Mouse (Mus musculus) MEL (cell line): ENCODE data around the gene Ddx58. TPM values are rescaled to one million over a fixed set of nuclear protein-coding genes. Genes with fewer than 3 reads are reported as not detected.

Experiments used
- DNase-seq: peaks from one replicate; pipeline ENCODE4 v3.0.0; 2011; ENCODE audit warnings: low read depth, low spot score
- H3K27ac ChIP-seq: 2 replicates; pipeline ENCODE4 v1.5.1; 2012; ENCODE audit warnings: low read depth, mild to moderate bottlenecking, control low read depth, low read length, moderate library complexity; ENCODE audit not compliant: control insufficient read depth
- H3K27me3 ChIP-seq, 2 experiments: fragments of 150-350 bp in 1 of 2; sonication (generic) in 1 of 2; 2 replicates each; pipeline ENCODE4 v1.6.1; 2012; ENCODE audit warnings: low read length in 2 of 2, mild to moderate bottlenecking in 2 of 2, improper control_type of control experiment in 1 of 2, moderate library complexity in 1 of 2; ENCODE audit not compliant: insufficient read depth in 2 of 2, control insufficient read depth in 1 of 2
- H3K36me3 ChIP-seq, 2 experiments: 2 replicates each; pipeline ENCODE4 v1.6.1; 2012 to 2014; ENCODE audit warnings: low read length in 2 of 2, improper control_type of control experiment in 1 of 2, inconsistent platforms in 1 of 2, mild to moderate bottlenecking in 1 of 2; ENCODE audit not compliant: insufficient read depth in 2 of 2, control insufficient read depth in 1 of 2
- H3K4me1 ChIP-seq, 2 experiments: fragments of 150-350 bp in 1 of 2; sonication (generic) in 1 of 2; 2 replicates each; pipeline ENCODE4 v1.6.1; 2012; ENCODE audit warnings: low read length in 2 of 2, improper control_type of control experiment in 1 of 2, mild to moderate bottlenecking in 1 of 2; ENCODE audit not compliant: insufficient read depth in 2 of 2, control insufficient read depth in 1 of 2
- H3K4me3 ChIP-seq, 2 experiments: fragments of 150-350 bp in 1 of 2; sonication (generic) in 1 of 2; 2 replicates each; pipeline ENCODE4 v1.5.1; 2012; ENCODE audit warnings: low read depth in 2 of 2, low read length in 2 of 2, mild to moderate bottlenecking in 2 of 2, moderate library complexity in 2 of 2, control low read depth in 1 of 2, improper control_type of control experiment in 1 of 2; ENCODE audit not compliant: control insufficient read depth in 1 of 2, insufficient read depth in 1 of 2
- H3K79me2 ChIP-seq: 2 replicates; pipeline ENCODE4 v1.6.1; 2012; ENCODE audit warnings: mild to moderate bottlenecking, low read length, moderate library complexity; ENCODE audit not compliant: control insufficient read depth, poor library complexity, insufficient read depth
- H3K9ac ChIP-seq: 2 replicates; pipeline ENCODE4 v1.6.1; 2012; ENCODE audit warnings: low read depth, mild to moderate bottlenecking, control low read depth, low read length, moderate library complexity; ENCODE audit not compliant: control insufficient read depth, poor library complexity, severe bottlenecking
- H3K9me3 ChIP-seq: fragments of 150-350 bp; sonication (generic); replicated peaks from 2 replicates; pipeline ENCODE4 v1.6.1; 2012; ENCODE audit warnings: mild to moderate bottlenecking, low read length, improper control_type of control experiment, moderate library complexity; ENCODE audit not compliant: insufficient read depth
- CHD1 ChIP-seq: IDR thresholded peaks from 2 replicates; pipeline ENCODE4 v1.6.1; 2012; ENCODE audit warnings: low read depth, mild to moderate bottlenecking, inconsistent platforms, low read length, improper control_type of control experiment
- CHD2 ChIP-seq: IDR thresholded peaks from 2 replicates; pipeline ENCODE4 v1.6.1; 2011; ENCODE audit warnings: low read length, improper control_type of control experiment
- CTCF ChIP-seq, 3 experiments: IDR thresholded peaks in 2 of 3; conservative IDR thresholded peaks in 1 of 3; 2 replicates each; pipeline ENCODE4 v1.5.1; 2011 to 2012; ENCODE audit warnings: low read length in 3 of 3, low read depth in 2 of 3, mild to moderate bottlenecking in 2 of 3, improper control_type of control experiment in 1 of 3, inconsistent platforms in 1 of 3, mixed read lengths in 1 of 3, moderate library complexity in 1 of 3; ENCODE audit not compliant: control insufficient read depth in 1 of 3, insufficient read depth in 1 of 3, poor library complexity in 1 of 3, severe bottlenecking in 1 of 3
- E2F4 ChIP-seq: IDR thresholded peaks from 2 replicates; pipeline ENCODE4 v1.6.1; 2011; ENCODE audit warnings: low read depth, low read length, improper control_type of control experiment, borderline replicate concordance
- EP300 ChIP-seq, 2 experiments: IDR thresholded peaks; 2 replicates each; pipeline ENCODE4 v1.6.1; 2011; ENCODE audit warnings: improper control_type of control experiment in 2 of 2, low read length in 2 of 2, low read depth in 1 of 2, mild to moderate bottlenecking in 1 of 2
- ETS1 ChIP-seq: IDR thresholded peaks from 2 replicates; pipeline ENCODE4 v1.6.1; 2012; ENCODE audit warnings: low read depth, mild to moderate bottlenecking, inconsistent platforms, low read length, improper control_type of control experiment, moderate library complexity
- GABPA ChIP-seq: IDR thresholded peaks from 2 replicates; pipeline ENCODE4 v1.6.1; 2012; ENCODE audit warnings: low read depth, mild to moderate bottlenecking, inconsistent platforms, low read length, improper control_type of control experiment, moderate library complexity
- GATA1 ChIP-seq: IDR thresholded peaks from 2 replicates; pipeline ENCODE4 v1.6.1; 2011; ENCODE audit warnings: low read depth, low read length, improper control_type of control experiment
- MAX ChIP-seq: IDR thresholded peaks from 2 replicates; pipeline ENCODE4 v1.6.1; 2011; ENCODE audit warnings: low read length, improper control_type of control experiment
- MEF2A ChIP-seq: IDR thresholded peaks from 2 replicates; pipeline ENCODE4 v1.6.1; 2014; ENCODE audit warnings: low read depth, mild to moderate bottlenecking, inconsistent platforms, low read length, improper control_type of control experiment; ENCODE audit not compliant: poor library complexity, insufficient replicate concordance, severe bottlenecking; ENCODE audit errors: extremely low read depth
- MXI1 ChIP-seq: IDR thresholded peaks from 2 replicates; pipeline ENCODE4 v1.6.1; 2011; ENCODE audit warnings: mild to moderate bottlenecking, low read depth, low read length, improper control_type of control experiment
- MYC ChIP-seq: IDR thresholded peaks from 2 replicates; pipeline ENCODE4 v1.6.1; 2011; ENCODE audit warnings: low read depth, mild to moderate bottlenecking, low read length, improper control_type of control experiment, moderate library complexity
- NELFE ChIP-seq: IDR thresholded peaks from 2 replicates; pipeline ENCODE4 v1.6.1; 2011; ENCODE audit warnings: low read depth, low read length, improper control_type of control experiment
- POLR2AphosphoS2 ChIP-seq: IDR thresholded peaks from 2 replicates; pipeline ENCODE4 v1.6.1; 2011; ENCODE audit warnings: low read length, improper control_type of control experiment
- RAD21 ChIP-seq: IDR thresholded peaks from 2 replicates; pipeline ENCODE4 v1.6.1; 2011; ENCODE audit warnings: mild to moderate bottlenecking, low read depth, low read length, improper control_type of control experiment
- RCOR1 ChIP-seq: IDR thresholded peaks from 2 replicates; pipeline ENCODE4 v1.6.1; 2012; ENCODE audit warnings: low read depth, mild to moderate bottlenecking, inconsistent platforms, low read length, improper control_type of control experiment
- SIN3A ChIP-seq: IDR thresholded peaks from 2 replicates; pipeline ENCODE4 v1.6.1; 2012; ENCODE audit warnings: low read length, improper control_type of control experiment, inconsistent platforms
- TBP ChIP-seq: IDR thresholded peaks from 2 replicates; pipeline ENCODE4 v1.8.0; 2011; ENCODE audit warnings: low read depth, low read length, improper control_type of control experiment
- UBTF ChIP-seq: IDR thresholded peaks from 2 replicates; pipeline ENCODE4 v1.6.1; 2012; ENCODE audit warnings: low read depth, mild to moderate bottlenecking, inconsistent platforms, low read length, improper control_type of control experiment, moderate library complexity, borderline replicate concordance; ENCODE audit not compliant: insufficient read depth
- USF1 ChIP-seq: IDR thresholded peaks from 2 replicates; pipeline ENCODE4 v1.6.1; 2014; ENCODE audit warnings: low read depth, mild to moderate bottlenecking, inconsistent platforms, low read length, improper control_type of control experiment, moderate library complexity
- USF2 ChIP-seq, 2 experiments: IDR thresholded peaks; 2 replicates each; pipeline ENCODE4 v1.6.1; 2011 to 2012; ENCODE audit warnings: improper control_type of control experiment in 2 of 2, low read length in 2 of 2, borderline replicate concordance in 1 of 2, inconsistent platforms in 1 of 2, low read depth in 1 of 2, mild to moderate bottlenecking in 1 of 2; ENCODE audit not compliant: insufficient read depth in 1 of 2
- ZC3H11A ChIP-seq: IDR thresholded peaks from 2 replicates; pipeline ENCODE4 v1.6.1; 2012; ENCODE audit warnings: low read depth, mild to moderate bottlenecking, inconsistent platforms, low read length, improper control_type of control experiment
- ZMIZ1 ChIP-seq: IDR thresholded peaks from 2 replicates; pipeline ENCODE4 v1.6.1; 2012; ENCODE audit warnings: low read depth, mild to moderate bottlenecking, inconsistent platforms, low read length, improper control_type of control experiment, moderate library complexity
- ZNF384 ChIP-seq: IDR thresholded peaks from 2 replicates; pipeline ENCODE4 v1.6.1; 2012; ENCODE audit warnings: low read depth, mild to moderate bottlenecking, inconsistent platforms, low read length, improper control_type of control experiment
- polyA plus RNA-seq, 2 experiments: library from polyadenylated mRNA; stranded (reverse) in 1 of 2; unstranded in 1 of 2; fragments of >175 nt in 1 of 2; fragments of >200 nt in 1 of 2; gene quantifications; 2 replicates each; pipeline versions ENCODE4 v1.2.1 to v1.2.4; 2012; ENCODE audit warnings: low replicate concordance in 2 of 2, low read depth in 1 of 2; ENCODE audit not compliant: insufficient read length in 2 of 2, insufficient read depth in 1 of 2, missing spikeins in 1 of 2
- total RNA-seq: library from RNA; depleted of rRNA; stranded (reverse); fragments of 300-350 nt; gene quantifications from 2 replicates; pipeline ENCODE4 v1.2.3, GENCODE M21; 2012

Ddx58 gene
- total and polyA plus RNA-seq, 3 experiments = 0.58 to 1.0 TPM; not detected in 1

DNA sequence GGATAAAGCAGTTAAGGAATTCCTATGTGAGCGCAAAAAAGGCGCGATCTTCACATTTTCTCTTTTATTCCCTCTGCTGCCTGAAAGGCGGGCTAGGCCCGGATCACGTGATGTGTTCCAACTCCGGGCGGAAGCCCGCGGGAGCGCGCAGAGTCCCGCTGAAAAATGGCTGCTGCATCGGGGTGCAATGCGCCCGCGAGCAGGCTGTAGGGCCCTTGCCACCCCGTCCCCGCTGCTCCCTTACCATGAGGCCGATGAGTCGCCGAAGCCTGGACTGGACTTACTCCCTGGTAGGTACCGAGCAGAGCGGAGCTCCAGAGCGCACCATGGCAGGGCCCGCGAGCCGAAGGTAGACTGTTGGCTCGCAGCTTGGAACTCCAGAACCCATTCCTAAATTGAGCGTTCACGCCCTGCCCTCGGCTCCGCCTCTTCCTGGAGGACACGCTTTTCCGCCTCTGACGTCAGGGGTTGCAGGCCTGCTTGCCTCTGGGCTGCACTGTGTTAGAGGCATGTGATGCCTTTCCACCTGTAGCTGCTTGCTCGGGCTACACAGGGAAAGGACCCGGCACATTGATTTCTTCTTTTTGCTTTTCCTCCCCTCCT lies 29.9 kb upstream of the Ddx58 start, which contains the start of the genes Smim27 and Topors (continued):
- TF ChIP-seq UBTF = no peak
- TF ChIP-seq ETS1 = peak; percentile 60
- no peak for TF ChIP-seq GATA1
- TF ChIP-seq NELFE = peak; percentile 99
- no peak for TF ChIP-seq GABPA
- no peak for TF ChIP-seq RAD21
- no peak for TF ChIP-seq EP300 (IDR thresholded peaks at IDR 0.05; ENCODE audit: low read depth in 1 of 2, low read length in 2 of 2)
- TF ChIP-seq E2F4 = peak; percentile 90
- TF ChIP-seq USF1 = peak; percentile 96
- no peak for TF ChIP-seq CHD1
- peak; percentile 78 for TF ChIP-seq SIN3A
- no peak for TF ChIP-seq CHD2

DNA sequence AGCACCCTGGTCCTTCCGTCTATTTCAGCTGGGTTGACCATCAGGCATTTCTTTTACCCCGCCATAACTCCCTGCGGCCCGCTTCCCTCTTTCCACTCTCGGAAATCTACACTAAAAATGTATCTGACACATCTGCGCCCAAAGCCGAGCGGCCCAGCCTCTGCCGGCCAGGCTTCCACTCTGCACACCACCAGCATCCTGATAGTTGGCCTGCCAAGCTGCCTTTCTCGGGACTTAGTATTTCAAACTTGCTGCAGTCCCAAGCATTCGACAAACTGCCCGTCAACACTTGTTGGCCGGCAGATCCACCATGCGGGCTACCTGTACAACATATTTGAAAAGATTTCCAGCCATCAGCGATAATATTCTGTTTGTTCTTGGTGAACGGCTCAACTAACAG lies 29.2 kb upstream of the Ddx58 start:
- peaks cover 46% of the 10 kb centered on the region for H3K79me2 ChIP-seq
- DNase-seq = peak; percentile 64
- peaks cover 12 to 17% of the 10 kb centered on the region in 2 experiments for H3K36me3 ChIP-seq
- no peak for TF ChIP-seq GATA1
- TF ChIP-seq UBTF = no peak
- TF ChIP-seq EP300 (IDR thresholded peaks at IDR 0.05; ENCODE audit: low read depth in 1 of 2, low read length in 2 of 2) = 0 out of 4 replicates have a peak, but pooled peaks of 1 of the 2 experiments have one; percentile 3
- no peak for TF ChIP-seq USF2 (IDR thresholded peaks at IDR 0.05; ENCODE audit: borderline replicate concordance in 1 of 2, insufficient read depth in 1 of 2, low read depth in 1 of 2, low read length in 2 of 2)
- TF ChIP-seq POLR2AphosphoS2 = no peak
- no peak for TF ChIP-seq MAX
- TF ChIP-seq TBP = 0 out of 2 replicates have a peak, but pooled peaks have one; percentile 1
- TF ChIP-seq, all 39 proteins: peak for 2
- no peaks in the 10 kb centered on the region for H3K9me3 ChIP-seq
- peak overlapping the region; percentile 95 for H3K9ac ChIP-seq
- H3K4me1 ChIP-seq = peaks cover 0 to 15% of the 10 kb centered on the region in 2 experiments; a peak in 2 of 4 replicates
- H3K27me3 ChIP-seq = no peaks in the 10 kb centered on the region
- peak overlapping the region; percentile 53 to 83 for H3K4me3 ChIP-seq
- H3K27ac ChIP-seq = peak overlapping the region; percentile 97

DNA sequence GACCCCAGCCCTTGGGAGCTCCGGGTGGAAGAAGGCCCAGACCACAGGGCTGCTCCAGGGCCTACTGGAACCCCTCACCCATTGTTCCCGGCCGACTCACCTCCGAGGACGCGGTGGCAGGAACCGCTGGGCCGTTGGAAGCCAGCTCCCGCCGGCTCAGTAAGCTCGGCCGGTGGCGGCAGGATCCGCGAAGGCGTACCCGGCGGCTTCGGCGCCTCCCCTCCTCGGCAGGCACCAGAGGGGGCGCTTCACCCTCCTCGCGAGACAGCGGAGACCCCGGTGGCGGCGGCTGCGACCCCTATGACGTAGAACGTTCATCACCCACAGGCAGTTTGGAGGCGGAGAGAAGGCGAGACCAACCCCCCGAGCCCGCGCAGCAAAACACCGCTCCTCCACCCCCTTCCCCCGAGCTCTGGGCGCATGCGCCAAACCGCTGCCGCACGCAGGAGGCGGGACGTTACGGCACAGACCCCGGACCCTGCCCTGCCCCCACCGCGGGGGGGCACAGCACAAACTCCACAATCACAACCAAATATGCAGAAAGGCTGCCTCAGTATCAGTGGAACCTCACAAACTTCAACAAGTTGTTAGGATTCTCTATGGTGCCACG lies 28.7 kb upstream of the Ddx58 start:
- peak overlapping the region; percentile 53 to 83 for H3K4me3 ChIP-seq
- peak overlapping the region; percentile 95 for H3K9ac ChIP-seq
- H3K79me2 ChIP-seq = peaks cover 49% of the 10 kb centered on the region
- no peaks in the 10 kb centered on the region for H3K27me3 ChIP-seq
- H3K36me3 ChIP-seq = peaks cover 15 to 17% of the 10 kb centered on the region in 2 experiments
- no peaks in the 10 kb centered on the region for H3K9me3 ChIP-seq
- H3K27ac ChIP-seq = peak overlapping the region; percentile 97
- DNase-seq = peak; percentile 91
- peaks cover 0 to 15% of the 10 kb centered on the region in 2 experiments; a peak in 2 of 4 replicates for H3K4me1 ChIP-seq
- TF ChIP-seq E2F4 = peak; percentile 43; the same call in 1 of the 2 replicates
- no peak for TF ChIP-seq RCOR1
- no peak for TF ChIP-seq ZC3H11A
- peak; percentile 49 for TF ChIP-seq NELFE
- peak; percentile 53 for TF ChIP-seq MXI1
- TF ChIP-seq UBTF = no peak
- TF ChIP-seq CHD1 = no peak
- TF ChIP-seq MYC = peak; percentile 48; the same call in 1 of the 2 replicates
- no peak for TF ChIP-seq USF2 (IDR thresholded peaks at IDR 0.05; ENCODE audit: borderline replicate concordance in 1 of 2, insufficient read depth in 1 of 2, low read depth in 1 of 2, low read length in 2 of 2)
- TF ChIP-seq CTCF (IDR thresholded peaks at IDR 0.05 in 2 of 3, conservative IDR thresholded peaks at IDR 0.05 in 1 of 3; ENCODE audit: control insufficient read depth in 1 of 3, insufficient read depth in 1 of 3, low read depth in 2 of 3, low read length in 3 of 3, poor library complexity in 1 of 3, severe bottlenecking in 1 of 3) = no peak; a peak in 1 of 6 replicates
- TF ChIP-seq MEF2A = no peak
- no peak for TF ChIP-seq ZNF384
- no peak for TF ChIP-seq POLR2AphosphoS2
- TF ChIP-seq EP300 (IDR thresholded peaks at IDR 0.05; ENCODE audit: low read depth in 1 of 2, low read length in 2 of 2) = 0 out of 4 replicates have a peak, but pooled peaks of 1 of the 2 experiments have one; percentile 4
- no peak for TF ChIP-seq RAD21
- TF ChIP-seq CHD2 = peak; percentile 62
- no peak for TF ChIP-seq GATA1
- no peak for TF ChIP-seq ZMIZ1
